Mouse (Mus musculus) intestine, embryonic 14.5 days (tissue): ENCODE results near the gene Macrod2. TPM values are rescaled to one million over a fixed set of nuclear protein-coding genes. Genes with fewer than 3 reads are reported as not detected.

Experiments used
- ATAC-seq: fragments of 200-750 bp; cut with Nextera tagmentation; replicated peaks from 2 replicates; pipeline ENCODE4 v1.8.0; 2017; ENCODE audit warnings: low read depth, moderate number of reproducible peaks, moderate TSS enrichment, moderate library complexity; ENCODE audit not compliant: low FRiP score, low TSS enrichment
- DNase-seq: peaks from one replicate; pipeline ENCODE4 v3.0.0-alpha.2; 2018; ENCODE audit warnings: low spot score
- H3K27ac ChIP-seq: fragments of 300-500 bp; sonication (generic); 2 replicates; pipeline ENCODE4 v1.5.1; 2014; ENCODE audit warnings: low read depth, mild to moderate bottlenecking, control low read depth
- H3K27me3 ChIP-seq: fragments of 300-500 bp; sonication (generic); replicated peaks from 2 replicates; pipeline ENCODE4 v1.6.1; 2014; ENCODE audit warnings: low read length, control low read depth; ENCODE audit not compliant: control insufficient read depth, insufficient read depth
- H3K36me3 ChIP-seq: fragments of 300-500 bp; sonication (generic); 2 replicates; pipeline ENCODE4 v1.6.1; 2014; ENCODE audit warnings: low read length, control low read depth; ENCODE audit not compliant: control insufficient read depth, insufficient read depth
- H3K4me1 ChIP-seq: fragments of 300-500 bp; sonication (generic); replicated peaks from 2 replicates; pipeline ENCODE4 v1.6.1; 2014; ENCODE audit warnings: low read length, control low read depth, mixed read lengths; ENCODE audit not compliant: control insufficient read depth, insufficient read depth
- H3K4me2 ChIP-seq: fragments of 300-500 bp; sonication (generic); 2 replicates; pipeline ENCODE4 v1.6.1; 2014; ENCODE audit warnings: low read length
- H3K4me3 ChIP-seq: fragments of 300-500 bp; sonication (generic); 2 replicates; pipeline ENCODE4 v1.5.1; 2014; ENCODE audit warnings: low read depth, low read length, control low read depth, mixed read lengths
- H3K9ac ChIP-seq: fragments of 300-500 bp; sonication (generic); 2 replicates; pipeline ENCODE4 v1.6.1; 2014; ENCODE audit warnings: mild to moderate bottlenecking, low read length
- H3K9me3 ChIP-seq: fragments of 300-500 bp; sonication (generic); 2 replicates; pipeline ENCODE4 v1.6.1; 2016; ENCODE audit warnings: low read length, control low read depth; ENCODE audit not compliant: control insufficient read depth
- WGBS: fragments of 180-500 bp; shearing (Covaris S2); extraction: QIAGEN DNeasy Blood & Tissue Kit; methylation state at CpG from one replicate; pipeline ENCODE4 v1.1.7; 2014; 5-methylcytosine and 5-hydroxymethylcytosine counted together
- polyA plus RNA-seq: library from polyadenylated mRNA; unstranded; fragments of >200 nt; fragmentation: Nextera tagmentation; extraction: Ambion mirVana; gene quantifications from 2 replicates; pipeline ENCODE4 v1.2.1, GENCODE M21; 2014

Gene Macrod2
- polyA plus RNA-seq, 1 experiment from 2014 or later = 30.6 TPM

- Histone ChIP-seq H3K4me2 (no peak overlapping the region), H3K9me3 (no peaks in the 10 kb centered on the region), H3K27me3 (no peaks in the 10 kb centered on the region), H3K9ac (no peak overlapping the region), H3K4me1 (no peaks in the 10 kb centered on the region), H3K27ac (no peak overlapping the region), H3K36me3 (no peaks in the 10 kb centered on the region), H3K4me3 (no peak overlapping the region)
- no peak for ATAC-seq
- DNase-seq = no peak
- WGBS = 87% methylated on average over 3 of the region's 3 CpGs
Observed at GRCm38 (mm10) chr2:142326737-142327136, 1931.6 kb downstream of the Macrod2 start.

GRCm38 (mm10) chr2:142329761-142330160 is 1934.7 kb downstream of the Macrod2 start:
- 76% methylated on average over 7 of the region's 7 CpGs for WGBS
- no peak overlapping the region for H3K9ac ChIP-seq
- H3K36me3 ChIP-seq = no peaks in the 10 kb centered on the region
- no peaks in the 10 kb centered on the region for H3K27me3 ChIP-seq
- no peak overlapping the region for H3K27ac ChIP-seq
- H3K4me1 ChIP-seq = no peaks in the 10 kb centered on the region
- DNase-seq = no peak
- H3K4me3 ChIP-seq = no peak overlapping the region
- H3K9me3 ChIP-seq = no peaks in the 10 kb centered on the region
- no peak for ATAC-seq
- H3K4me2 ChIP-seq = no peak overlapping the region

GRCm38 (mm10) chr2:142334441-142335102 is 1939.5 kb downstream of the Macrod2 start:
- DNase-seq (no peak), ATAC-seq (no peak)
- Histone ChIP-seq H3K9me3 (no peaks in the 10 kb centered on the region), H3K9ac (no peak overlapping the region), H3K4me2 (no peak overlapping the region), H3K36me3 (no peaks in the 10 kb centered on the region), H3K4me3 (no peak overlapping the region), H3K4me1 (no peaks in the 10 kb centered on the region), H3K27ac (no peak overlapping the region), H3K27me3 (no peaks in the 10 kb centered on the region)
- 29% methylated on average over 7 of the region's 7 CpGs for WGBS

- H3K27me3 ChIP-seq = no peaks in the 10 kb centered on the region
- no peak overlapping the region for H3K27ac ChIP-seq
- ATAC-seq (no peak), DNase-seq (no peak)
- H3K9me3 ChIP-seq = no peaks in the 10 kb centered on the region
- H3K9ac ChIP-seq = no peak overlapping the region
- no peaks in the 10 kb centered on the region for H3K36me3 ChIP-seq
- no peak overlapping the region for H3K4me3 ChIP-seq
- WGBS = 61% methylated on average over 10 of the region's 10 CpGs
- no peak overlapping the region for H3K4me2 ChIP-seq
- no peaks in the 10 kb centered on the region for H3K4me1 ChIP-seq
Observed at GRCm38 (mm10) chr2:142335103-142335999, 1940.2 kb downstream of the Macrod2 start.

- DNase-seq = no peak
- Histone ChIP-seq H3K9ac (no peak overlapping the region), H3K4me2 (no peak overlapping the region), H3K36me3 (no peaks in the 10 kb centered on the region), H3K4me3 (no peak overlapping the region), H3K27ac (no peak overlapping the region), H3K27me3 (no peaks in the 10 kb centered on the region), H3K9me3 (no peaks in the 10 kb centered on the region), H3K4me1 (no peaks in the 10 kb centered on the region)
- ATAC-seq = no peak
- 56% methylated on average over 1 of the region's 2 CpGs for WGBS
Observed at GRCm38 (mm10) chr2:142344021-142344420, 1948.9 kb downstream of the Macrod2 start.

- no peak overlapping the region for H3K4me3 ChIP-seq
- H3K27ac ChIP-seq = no peak overlapping the region
- no peaks in the 10 kb centered on the region for H3K36me3 ChIP-seq
- DNase-seq = no peak
- ATAC-seq = no peak
- WGBS = 93% methylated on average over 2 of the region's 2 CpGs
- H3K9ac ChIP-seq = no peak overlapping the region
- no peaks in the 10 kb centered on the region for H3K27me3 ChIP-seq
- no peaks in the 10 kb centered on the region for H3K4me1 ChIP-seq
- no peaks in the 10 kb centered on the region for H3K9me3 ChIP-seq
- H3K4me2 ChIP-seq = no peak overlapping the region
Observed at GRCm38 (mm10) chr2:142344758-142345157, 1949.6 kb downstream of the Macrod2 start.

- Histone ChIP-seq H3K4me3 (no peak overlapping the region), H3K27ac (no peak overlapping the region), H3K4me1 (no peaks in the 10 kb centered on the region), H3K4me2 (no peak overlapping the region), H3K9ac (no peak overlapping the region), H3K9me3 (no peaks in the 10 kb centered on the region), H3K27me3 (no peaks in the 10 kb centered on the region), H3K36me3 (no peaks in the 10 kb centered on the region)
- DNase-seq (no peak), ATAC-seq (no peak)
Observed at GRCm38 (mm10) chr2:142349805-142350204, 1954.7 kb downstream of the Macrod2 start.

- Histone ChIP-seq H3K4me1 (no peaks in the 10 kb centered on the region), H3K27ac (no peak overlapping the region), H3K9me3 (no peaks in the 10 kb centered on the region), H3K4me3 (no peak overlapping the region), H3K36me3 (no peaks in the 10 kb centered on the region), H3K4me2 (no peak overlapping the region), H3K9ac (no peak overlapping the region), H3K27me3 (no peaks in the 10 kb centered on the region)
- DNase-seq (no peak), ATAC-seq (no peak)
- WGBS = 17% methylated on average over 5 of the region's 5 CpGs
Observed at GRCm38 (mm10) chr2:142362888-142363287, 1967.8 kb downstream of the Macrod2 start.
